Mouse (Mus musculus) lung, embryonic 14.5 days (tissue): ENCODE data around the gene Acsf3. TPM values are rescaled to one million over a fixed set of nuclear protein-coding genes. Genes with fewer than 3 reads are reported as not detected.

Experiments
- ATAC-seq: fragments of 200-750 bp; cut with Nextera tagmentation; 2 replicates; pipeline ENCODE4 v1.8.0; 2017; ENCODE audit warnings: mild to moderate bottlenecking, moderate TSS enrichment, moderate library complexity; ENCODE audit not compliant: insufficient read depth
- DNase-seq: peaks from one replicate; pipeline ENCODE4 v3.0.0-alpha.2; 2015
- H3K27ac ChIP-seq: fragments of 300-500 bp; sonication (generic); 2 replicates; pipeline ENCODE4 v1.5.1; 2014; ENCODE audit warnings: low read depth, mild to moderate bottlenecking, moderate library complexity
- H3K27me3 ChIP-seq: fragments of 300-500 bp; sonication (generic); 2 replicates; pipeline ENCODE4 v1.6.1; 2014; ENCODE audit warnings: low read length, control low read depth; ENCODE audit not compliant: insufficient read depth
- H3K36me3 ChIP-seq: fragments of 300-500 bp; sonication (generic); 2 replicates; pipeline ENCODE4 v1.6.1; 2014; ENCODE audit warnings: control low read depth; ENCODE audit not compliant: insufficient read depth
- H3K4me1 ChIP-seq: fragments of 300-500 bp; sonication (generic); 2 replicates; pipeline ENCODE4 v1.6.1; 2014; ENCODE audit warnings: antibody characterized with exemption, control low read depth; ENCODE audit not compliant: insufficient read depth
- H3K4me2 ChIP-seq: fragments of 300-500 bp; sonication (generic); 2 replicates; pipeline ENCODE4 v1.6.1; 2014; ENCODE audit warnings: mild to moderate bottlenecking
- H3K4me3 ChIP-seq: fragments of 300-500 bp; sonication (generic); 2 replicates; pipeline ENCODE4 v1.5.1; 2014; ENCODE audit warnings: low read depth, low read length
- H3K9ac ChIP-seq: fragments of 300-500 bp; sonication (generic); 2 replicates; pipeline ENCODE4 v1.6.1; 2014
- H3K9me3 ChIP-seq: fragments of 300-500 bp; sonication (generic); 2 replicates; pipeline ENCODE4 v1.6.1; 2016; ENCODE audit warnings: low read depth, low read length, control low read depth
- CTCF ChIP-seq: IDR thresholded peaks from 2 replicates; pipeline ENCODE4 v1.5.1; 2016; ENCODE audit warnings: antibody characterized with exemption, low read depth
- WGBS: fragments of 180-500 bp; shearing (Covaris S2); extraction: QIAGEN DNeasy Blood & Tissue Kit; methylation state at CpG from one replicate; pipeline ENCODE4 v1.1.7; 2014; 5-methylcytosine and 5-hydroxymethylcytosine counted together
- polyA plus RNA-seq: library from polyadenylated mRNA; unstranded; fragments of >200 nt; fragmentation: Nextera tagmentation; extraction: Ambion mirVana; gene quantifications from 2 replicates; pipeline ENCODE4 v1.2.1, GENCODE M21; 2014

Acsf3 gene
- 14.8 and 17.7 TPM in 2 replicates for polyA plus RNA-seq

DNA sequence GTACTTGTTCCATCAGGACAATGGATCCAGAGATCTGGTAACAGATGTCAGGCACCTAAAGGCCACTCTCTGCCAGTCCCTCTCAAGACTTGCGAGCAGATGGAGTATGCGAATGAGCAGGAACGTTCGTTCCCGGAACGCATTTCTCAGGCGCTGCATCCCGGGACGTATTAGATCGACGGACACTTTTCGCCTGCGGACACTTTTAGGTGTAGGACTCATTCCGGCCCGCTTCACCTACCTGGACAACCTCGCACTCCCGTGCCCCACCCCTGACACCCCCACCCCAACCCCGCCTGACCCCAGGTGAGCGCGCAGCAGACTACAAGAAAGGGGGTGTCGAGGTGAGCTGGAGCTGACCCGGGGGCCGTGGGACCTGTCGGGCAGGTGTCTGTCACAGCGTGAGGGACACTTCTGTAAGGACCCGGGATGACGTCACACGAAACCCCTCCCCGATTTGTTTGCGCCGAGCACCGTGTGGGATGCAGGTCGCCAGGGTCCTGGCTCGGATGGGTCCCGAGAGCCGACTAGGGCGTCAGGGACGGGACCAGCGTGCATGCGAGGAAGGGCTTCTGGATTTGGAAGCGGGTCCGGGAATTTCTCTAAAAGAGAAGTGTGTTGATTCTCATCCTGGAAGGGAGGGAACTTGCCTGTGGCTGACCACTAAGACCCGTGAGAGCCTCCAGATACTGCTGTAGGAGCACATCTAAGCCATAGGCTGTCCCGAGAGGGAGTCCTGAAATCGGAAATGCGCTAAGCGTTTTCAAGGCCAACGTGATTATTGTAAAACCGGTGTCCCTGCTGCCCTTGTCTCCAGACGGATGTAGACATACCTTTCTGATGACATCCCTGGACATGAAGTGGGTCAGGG lies at the start of gene Acsf3:
TSS of gene Acsf3 (plus strand) at position 202 of the 871 bp plus-strand sequence.
- TF ChIP-seq CTCF, result no peak
- no peak within 1 kb of the TSS for H3K27ac ChIP-seq
- H3K4me1 ChIP-seq, result no peaks in the 10 kb centered on the region
- 1% methylated on average over 50 of the region's 50 CpGs for WGBS
- ATAC-seq (peak; percentile 69), DNase-seq (peak; percentile 78)
- H3K9me3 ChIP-seq, result no peaks in the 10 kb centered on the region
- H3K9ac ChIP-seq, result peak within 1 kb of the TSS; percentile 77
- H3K4me3 ChIP-seq, result peak within 1 kb of the TSS; percentile 69
- 0 out of 2 replicates have a peak, but pooled peaks cover 5% of the 10 kb centered on the region for H3K36me3 ChIP-seq
- H3K27me3 ChIP-seq, result no peaks in the 10 kb centered on the region
- H3K4me2 ChIP-seq, result peak within 1 kb of the TSS; percentile 65

DNA sequence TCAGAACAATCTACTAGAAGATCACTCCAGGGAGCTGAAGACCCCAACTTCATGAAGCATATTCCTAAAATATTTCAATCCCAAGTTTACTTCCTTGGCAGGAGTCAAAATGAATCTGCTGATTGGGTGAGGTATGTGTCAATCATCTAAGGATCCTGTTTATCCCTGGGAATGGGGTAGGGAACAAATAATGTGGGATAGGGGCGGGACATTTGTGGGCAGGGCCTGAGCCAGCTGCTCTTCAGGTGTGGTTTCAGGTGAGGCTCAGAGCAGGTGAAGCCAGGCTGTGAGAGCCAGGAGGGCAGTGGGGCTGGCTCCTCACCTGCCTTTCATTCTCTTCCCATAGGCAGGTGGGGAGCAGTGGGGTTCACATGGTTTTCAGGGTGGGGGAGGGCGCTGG lies 48.5 kb upstream of the Acsf3 start:
- Histone ChIP-seq H3K4me1 (no peaks in the 10 kb centered on the region), H3K4me2 (no peak overlapping the region), H3K4me3 (no peak overlapping the region), H3K27ac (no peak overlapping the region), H3K9ac (no peak overlapping the region), H3K27me3 (no peaks in the 10 kb centered on the region), H3K36me3 (no peaks in the 10 kb centered on the region), H3K9me3 (no peaks in the 10 kb centered on the region)
- WGBS, result 36% methylated on average over 2 of the region's 2 CpGs
- ATAC-seq (no peak), DNase-seq (no peak)
- TF ChIP-seq CTCF, result no peak

DNA sequence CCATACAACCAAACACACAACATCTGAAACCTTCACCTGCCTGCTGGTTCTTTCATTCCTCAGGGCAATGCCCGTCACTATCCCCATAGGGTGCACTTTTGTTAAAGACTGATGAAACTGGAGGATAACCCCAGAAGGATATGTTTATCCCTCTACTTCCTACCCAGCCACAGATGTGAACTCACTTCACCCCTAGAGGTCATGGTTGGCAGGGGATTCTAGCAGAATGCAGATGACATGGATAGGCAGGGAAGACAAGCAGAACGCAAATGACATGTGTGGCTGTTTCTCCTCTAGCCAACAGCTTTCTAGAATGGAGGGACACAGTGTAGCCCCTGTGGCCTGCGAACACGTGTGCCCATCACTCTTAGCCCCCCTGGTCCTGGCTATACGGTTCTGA lies 47.9 kb upstream of the Acsf3 start:
- Histone ChIP-seq H3K27me3 (no peaks in the 10 kb centered on the region), H3K4me3 (no peak overlapping the region), H3K36me3 (no peaks in the 10 kb centered on the region), H3K4me2 (no peak overlapping the region), H3K9me3 (no peaks in the 10 kb centered on the region), H3K9ac (no peak overlapping the region), H3K27ac (no peak overlapping the region), H3K4me1 (no peaks in the 10 kb centered on the region)
- DNase-seq (no peak), ATAC-seq (no peak)
- 50% methylated on average over 5 of the region's 5 CpGs for WGBS
- TF ChIP-seq CTCF, result no peak

DNA sequence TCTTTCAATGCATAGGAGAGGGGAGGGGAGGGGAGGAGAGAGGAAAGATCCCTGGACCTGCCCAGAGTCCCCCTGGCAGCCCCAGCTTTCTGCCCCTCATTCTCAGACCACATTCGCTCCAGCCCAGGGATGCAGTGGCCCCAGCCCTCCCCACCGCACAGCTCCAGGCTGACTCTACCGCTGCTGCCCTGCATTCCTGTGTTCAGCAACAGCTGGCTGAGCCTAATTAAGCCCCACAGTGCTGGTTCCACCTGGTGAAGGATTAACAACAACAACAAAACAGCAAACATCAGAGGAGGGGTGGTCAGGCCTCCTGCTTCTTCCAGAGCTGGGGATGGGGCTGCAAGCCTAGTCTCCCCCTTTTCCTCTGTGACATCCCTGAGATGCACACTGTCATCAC lies 46.7 kb upstream of the Acsf3 start:
- Histone ChIP-seq H3K4me1 (no peaks in the 10 kb centered on the region), H3K9ac (no peak overlapping the region), H3K27ac (no peak overlapping the region), H3K9me3 (no peaks in the 10 kb centered on the region), H3K4me3 (no peak overlapping the region), H3K36me3 (no peaks in the 10 kb centered on the region), H3K27me3 (no peaks in the 10 kb centered on the region), H3K4me2 (no peak overlapping the region)
- ATAC-seq, result no peak
- 34% methylated on average over 3 of the region's 3 CpGs for WGBS
- no peak for TF ChIP-seq CTCF
- DNase-seq, result no peak

DNA sequence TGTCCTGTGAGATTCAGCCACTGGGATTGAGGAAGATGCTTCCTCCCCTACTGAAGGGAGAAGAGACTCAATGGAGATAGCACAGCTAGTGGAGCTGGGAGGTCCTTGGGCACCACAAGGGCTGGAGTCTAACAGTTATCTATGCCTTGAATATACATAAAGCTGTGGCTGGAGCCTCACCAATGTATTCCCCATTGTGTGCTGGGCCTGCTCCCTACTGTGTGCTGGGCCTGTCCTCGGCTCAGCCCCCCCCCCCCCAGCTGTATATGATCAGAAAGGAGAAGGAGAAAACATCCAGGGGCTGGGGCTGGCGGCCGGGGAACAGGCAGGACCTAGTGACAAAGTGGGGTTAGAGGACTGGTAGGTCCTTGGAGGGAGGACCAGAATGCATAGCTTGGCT lies 40.2 kb upstream of the Acsf3 start:
- Histone ChIP-seq H3K27ac (no peak overlapping the region), H3K4me1 (no peaks in the 10 kb centered on the region), H3K36me3 (no peaks in the 10 kb centered on the region), H3K9me3 (no peaks in the 10 kb centered on the region), H3K27me3 (no peaks in the 10 kb centered on the region), H3K9ac (no peak overlapping the region), H3K4me2 (no peak overlapping the region), H3K4me3 (no peak overlapping the region)
- 78% methylated on average over 3 of the region's 3 CpGs for WGBS
- DNase-seq (no peak), ATAC-seq (no peak)
- TF ChIP-seq CTCF, result no peak

DNA sequence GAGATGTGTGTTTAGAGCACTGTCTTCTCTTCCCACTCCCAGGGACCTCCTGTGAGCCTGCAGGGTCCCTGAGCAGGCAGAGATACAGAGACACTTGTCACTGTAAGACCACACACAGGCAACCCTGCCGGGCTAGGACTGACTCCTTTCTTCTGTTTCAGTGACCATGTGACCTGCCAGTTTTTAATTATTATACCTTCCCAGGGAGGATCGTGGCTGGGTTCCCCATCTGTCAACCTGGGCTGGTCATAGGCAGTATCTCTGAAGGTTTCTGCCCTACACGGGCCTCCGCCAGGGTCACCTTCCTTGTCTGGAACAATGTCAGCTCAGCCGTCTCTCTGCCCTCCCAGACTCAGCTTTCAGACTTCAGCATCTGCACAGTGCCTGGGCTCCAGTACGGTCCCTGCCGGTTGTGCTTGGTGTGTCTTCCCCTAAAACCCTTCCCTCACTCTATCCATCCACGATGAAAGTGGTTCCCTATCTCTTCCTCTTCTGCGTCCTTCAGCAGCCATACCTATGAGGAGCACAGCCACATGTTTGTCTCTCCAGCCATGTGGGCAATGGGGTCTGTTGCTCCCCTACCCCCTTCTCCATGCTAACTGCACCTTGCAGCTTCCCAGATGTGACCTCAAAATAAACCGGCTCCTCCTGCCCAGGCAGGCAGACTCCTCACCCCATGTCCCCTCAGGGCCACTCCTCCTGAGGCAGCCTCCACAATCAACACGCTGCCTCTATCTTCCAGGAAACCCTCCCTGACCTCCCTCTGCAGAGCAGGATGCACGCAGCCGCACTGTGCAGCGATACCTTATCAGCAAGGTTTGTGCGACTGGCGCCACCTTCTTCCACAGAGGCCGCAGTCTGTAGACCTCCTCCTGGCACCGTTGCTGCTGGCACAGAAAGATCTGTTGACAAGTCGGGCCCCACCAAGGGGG lies 39.5 kb upstream of the Acsf3 start:
- no peaks in the 10 kb centered on the region for H3K9me3 ChIP-seq
- no peaks in the 10 kb centered on the region for H3K4me1 ChIP-seq
- H3K4me2 ChIP-seq, result no peak overlapping the region
- H3K36me3 ChIP-seq, result no peaks in the 10 kb centered on the region
- H3K9ac ChIP-seq, result no peak overlapping the region
- no peak overlapping the region for H3K27ac ChIP-seq
- 32% methylated on average over 19 of the region's 19 CpGs for WGBS
- no peak for ATAC-seq
- no peak for DNase-seq
- H3K27me3 ChIP-seq, result no peaks in the 10 kb centered on the region
- no peak for TF ChIP-seq CTCF
- H3K4me3 ChIP-seq, result no peak overlapping the region

DNA sequence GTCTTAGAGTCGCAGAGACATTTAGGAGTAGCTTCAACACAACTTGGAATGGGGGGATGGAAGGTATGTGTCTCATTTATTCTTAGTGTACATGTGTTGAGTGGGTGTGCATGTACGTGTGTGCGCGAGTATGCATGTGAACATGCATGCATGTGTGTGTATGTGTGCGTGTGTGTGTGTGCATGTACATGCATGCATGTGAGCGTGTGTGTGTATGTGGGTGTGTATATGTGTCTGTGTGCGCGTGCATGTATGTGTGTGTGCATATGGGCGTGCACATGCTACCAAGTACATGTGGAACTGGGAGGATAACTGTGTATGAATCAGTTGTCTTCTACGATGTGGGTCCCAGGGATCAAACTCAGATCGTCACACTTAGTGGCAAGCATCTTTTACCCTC lies 38.7 kb upstream of the Acsf3 start:
- no peaks in the 10 kb centered on the region for H3K9me3 ChIP-seq
- no peak for TF ChIP-seq CTCF
- H3K27me3 ChIP-seq, result no peaks in the 10 kb centered on the region
- H3K4me3 ChIP-seq, result no peak overlapping the region
- no peak for DNase-seq
- H3K36me3 ChIP-seq, result no peaks in the 10 kb centered on the region
- H3K9ac ChIP-seq, result no peak overlapping the region
- no peak overlapping the region for H3K4me2 ChIP-seq
- ATAC-seq, result no peak
- H3K4me1 ChIP-seq, result no peaks in the 10 kb centered on the region
- 82% methylated on average over 11 of the region's 11 CpGs for WGBS
- no peak overlapping the region for H3K27ac ChIP-seq
